ENCODE assay signal across 22 mouse cellular contexts in the genomic region with DNA sequence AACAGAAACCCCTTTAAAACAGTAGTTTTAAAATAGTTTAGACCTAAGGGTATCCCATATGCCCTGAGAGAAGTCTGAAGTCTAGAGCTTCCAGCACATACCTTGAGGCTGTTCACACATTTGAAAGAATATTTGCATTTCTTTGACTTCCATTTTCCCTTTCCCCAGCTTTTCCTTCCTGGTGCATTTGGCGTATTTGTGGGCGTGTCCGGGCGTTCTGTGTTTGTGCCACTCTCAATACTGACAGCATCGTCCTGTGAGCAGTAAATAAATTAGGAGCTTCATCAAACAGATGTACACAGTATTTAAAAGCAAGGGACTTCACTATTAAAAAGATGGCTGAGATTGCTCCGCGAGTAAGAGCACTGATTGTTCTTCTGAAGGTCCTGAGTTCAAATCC. TPM values are rescaled to one million over a fixed set of nuclear protein-coding genes. Genes with fewer than 3 reads are reported as not detected.
DNase-seq lines count a peak whose midpoint lies in the region; ATAC-seq and TF ChIP-seq lines count a peak whose summit lies in the region.
"Had no signal": no experiment of that assay in that cellular context is flagged by ENCODE, and none has a peak within 500 bp of the region (broad histone marks: within the 10 kb centered on the region; RNA-seq: fewer than 3 reads in every experiment).

No protein-coding gene starts in this region.

- H3K4me3 ChIP-seq in E14TG2a.4 (replicated peaks; ENCODE audit: low read length) (peak overlapping the region; percentile 98), ES-Bruce4 (ENCODE audit: low read depth, low read length) (peak overlapping the region; percentile 18; the same call in 1 of the 2 replicates)
- no peak overlapping the region for H3K4me3 ChIP-seq in liver, embryonic 11.5 days (ENCODE audit: low read depth, low read length)
- H3K4me3 ChIP-seq: embryonic facial prominence, embryonic 10.5 days; embryonic facial prominence, embryonic 12.5 days; forebrain, embryonic 13.5 days; forebrain, embryonic 15.5 days had no signal

- H3K4me2 ChIP-seq in liver, embryonic 11.5 days = no peak overlapping the region
- H3K4me2 ChIP-seq: embryonic facial prominence, embryonic 12.5 days; forebrain, embryonic 13.5 days; forebrain, embryonic 15.5 days had no signal

- TF ChIP-seq CTCF in E14TG2a.4 (conservative IDR thresholded peaks at IDR 0.05; ENCODE audit: low read length) = no peak
- TF ChIP-seq CTCF in ES-Bruce4 (IDR thresholded peaks at IDR 0.05; ENCODE audit: low read depth, low read length) = no peak

- TF ChIP-seq POLR2A in ES-Bruce4 (IDR thresholded peaks at IDR 0.05; ENCODE audit: insufficient read depth, low read length) = no peak

- H3K4me1 ChIP-seq in E14TG2a.4 (replicated peaks; ENCODE audit: low read depth, low read length) (peaks cover 64% of the 10 kb centered on the region), ES-Bruce4 (ENCODE audit: control insufficient read depth, insufficient read depth, low read length) (peaks cover 2% of the 10 kb centered on the region)
- peaks cover 6% of the 10 kb centered on the region for H3K4me1 ChIP-seq in liver, embryonic 11.5 days (replicated peaks; ENCODE audit: control insufficient read depth, insufficient read depth, low read length)

- TF ChIP-seq EP300 in ES-Bruce4 (IDR thresholded peaks at IDR 0.05; ENCODE audit: insufficient read depth, low read depth, low read length) = no peak

- peak; percentile 79 for DNase-seq in R1 (ENCODE audit: low read depth, low spot score)
- DNase-seq in liver, embryonic 11.5 days (ENCODE audit: low spot score) = no peak
- no peak for DNase-seq in frontal cortex, postnatal 36 days (ENCODE audit: low spot score in 2 of 2)
- no peak for DNase-seq in lung, postnatal 10 days
- DNase-seq: adrenal gland, adult 8-10 months; adrenal gland, postnatal 14 days; adrenal gland, postnatal 36 days; cerebellum, adult 11-12 months; cerebellum, adult 2 months; cerebellum, adult 9-10 months; cerebellum, postnatal 10 days; cerebellum, postnatal 25 days; forebrain, postnatal 0 days had no signal

- no peak overlapping the region; the same call in 1 of the 2 replicates for H3K27ac ChIP-seq in ES-Bruce4 (ENCODE audit: insufficient read depth, low read length)
- H3K27ac ChIP-seq in liver, embryonic 11.5 days (ENCODE audit: low read depth, low read length) = no peak overlapping the region
- H3K27ac ChIP-seq: embryonic facial prominence, embryonic 10.5 days; embryonic facial prominence, embryonic 12.5 days; forebrain, embryonic 13.5 days; forebrain, embryonic 15.5 days had no signal

- H3K27me3 ChIP-seq in E14TG2a.4 (ENCODE audit: insufficient read depth, low read length) = no peaks in the 10 kb centered on the region
- no peaks in the 10 kb centered on the region for H3K27me3 ChIP-seq in ES-Bruce4 (ENCODE audit: control insufficient read depth, insufficient read depth, low read length, poor library complexity, severe bottlenecking)
- H3K27me3 ChIP-seq in liver, embryonic 11.5 days (replicated peaks; ENCODE audit: control insufficient read depth, insufficient read depth, low read length) = no peaks in the 10 kb centered on the region
- H3K27me3 ChIP-seq: embryonic facial prominence, embryonic 12.5 days; forebrain, embryonic 13.5 days; forebrain, embryonic 15.5 days; Patski had no signal

- H3K9ac ChIP-seq in ES-Bruce4 (ENCODE audit: low read depth, poor library complexity, severe bottlenecking) = no peak overlapping the region; the same call in 1 of the 2 replicates
- no peak overlapping the region for H3K9ac ChIP-seq in liver, embryonic 11.5 days (ENCODE audit: low read depth, low read length)
- H3K9ac ChIP-seq: embryonic facial prominence, embryonic 12.5 days; forebrain, embryonic 13.5 days; forebrain, embryonic 15.5 days; forebrain, postnatal 0 days had no signal

- no peak for ATAC-seq in liver, embryonic 11.5 days (replicated peaks; ENCODE audit: low FRiP score)
- ATAC-seq: activated CD4-positive, CD25-positive, alpha-beta regulatory T cell, adult 4 months; forebrain, embryonic 13.5 days; forebrain, embryonic 15.5 days; forebrain, postnatal 0 days; Patski had no signal

- H3K9me3 ChIP-seq in E14TG2a.4 (ENCODE audit: low read length) (no peaks in the 10 kb centered on the region), ES-Bruce4 (replicated peaks; ENCODE audit: control insufficient read depth, insufficient read depth, low read length, poor library complexity, severe bottlenecking) (peaks cover 5% of the 10 kb centered on the region; the same call in 1 of the 2 replicates)
- no peaks in the 10 kb centered on the region for H3K9me3 ChIP-seq in liver, embryonic 11.5 days (ENCODE audit: control insufficient read depth, low read length)
- H3K9me3 ChIP-seq: embryonic facial prominence, embryonic 10.5 days; embryonic facial prominence, embryonic 12.5 days; forebrain, embryonic 13.5 days; forebrain, embryonic 15.5 days; G1E had no signal

- H3K36me3 ChIP-seq in E14TG2a.4 (ENCODE audit: insufficient read depth, low read length) (peaks cover 70% of the 10 kb centered on the region), ES-Bruce4 (ENCODE audit: control insufficient read depth, insufficient read depth, low read length, poor library complexity, severe bottlenecking) (peaks cover 53% of the 10 kb centered on the region)
- peaks cover 20% of the 10 kb centered on the region for H3K36me3 ChIP-seq in liver, embryonic 11.5 days (ENCODE audit: control insufficient read depth, insufficient read depth, low read length)

- 92% methylated on average over 7 of the region's 7 CpGs for WGBS in liver, embryonic 11.5 days

RNA-seq across cellular contexts. Expression of a gene that starts 4.0 kb away (rescaled TPM):
- 293 and 327 TPM in 2 replicates for polyA plus RNA-seq in ES-Bruce4 (2011; ENCODE audit: insufficient read depth, insufficient read length, low read depth, missing spikeins)
- 68.4 and 77.1 TPM in 2 replicates for polyA plus RNA-seq in liver, embryonic 11.5 days (2014; fragmentation: Nextera tagmentation; extraction: Ambion mirVana)

RNA-seq across cellular contexts. Expression of a gene that starts 35.8 kb away (rescaled TPM):
- 63.0 and 64.7 TPM in 2 replicates for polyA plus RNA-seq in ES-Bruce4 (2011; ENCODE audit: insufficient read depth, insufficient read length, low read depth, missing spikeins)
- polyA plus RNA-seq in liver, embryonic 11.5 days (2014; fragmentation: Nextera tagmentation; extraction: Ambion mirVana) = 138 and 146 TPM in 2 replicates
